ENCODE assay signal across 8 mouse cellular contexts in genomic region chr12:113132567-113132966, GRCm38 (mm10). TPM values are rescaled to one million over a fixed set of nuclear protein-coding genes. Genes with fewer than 3 reads are reported as not detected.
DNase-seq lines count a peak whose midpoint lies in the region; ATAC-seq and TF ChIP-seq lines count a peak whose summit lies in the region.
"Had no signal": no experiment of that assay in that cellular context is flagged by ENCODE, and none has a peak within 500 bp of the region (broad histone marks: within the 10 kb centered on the region; RNA-seq: fewer than 3 reads in every experiment).

No protein-coding gene starts in this region.

- H3K4me3 ChIP-seq in liver, postnatal 0 days (ENCODE audit: low read depth, low read length), result no peak overlapping the region
- H3K4me3 ChIP-seq in liver, embryonic 12.5 days, result no peak overlapping the region
- no peak overlapping the region for H3K4me3 ChIP-seq in intestine, embryonic 16.5 days (ENCODE audit: low read length)
- no peak overlapping the region for H3K4me3 ChIP-seq in stomach, embryonic 14.5 days (ENCODE audit: low read depth, low read length)
- H3K4me3 ChIP-seq: limb, embryonic 12.5 days had no signal

- TF ChIP-seq CTCF in liver, postnatal 0 days (IDR thresholded peaks at IDR 0.05; ENCODE audit: low read depth), result no peak

- H3K4me2 ChIP-seq in liver, postnatal 0 days (ENCODE audit: low read depth, low read length), result no peak overlapping the region
- H3K4me2 ChIP-seq in liver, embryonic 12.5 days, result no peak overlapping the region
- no peak overlapping the region for H3K4me2 ChIP-seq in intestine, embryonic 16.5 days (ENCODE audit: low read depth, low read length)
- no peak overlapping the region for H3K4me2 ChIP-seq in stomach, embryonic 14.5 days (replicated peaks; ENCODE audit: low read depth, low read length)
- H3K4me2 ChIP-seq: limb, embryonic 12.5 days had no signal

- DNase-seq in liver, postnatal 0 days, result no peak
- DNase-seq in heart, adult 11 months, result peak; percentile 100
- no peak for DNase-seq in left cerebral cortex, adult 8-10 months (ENCODE audit: low spot score in 2 of 2)
- DNase-seq in cerebellum, adult 9-10 months, result no peak

- 64% methylated on average over 2 of the region's 2 CpGs for WGBS in liver, postnatal 0 days (ENCODE audit: insufficient replicate concordance)
- 74% methylated on average over 2 of the region's 2 CpGs for WGBS in liver, embryonic 12.5 days (ENCODE audit: insufficient replicate concordance)
- 48% methylated on average over 2 of the region's 2 CpGs for WGBS in intestine, embryonic 16.5 days
- WGBS in stomach, embryonic 14.5 days, result 31% methylated on average over 2 of the region's 2 CpGs

- H3K9me3 ChIP-seq in liver, postnatal 0 days (ENCODE audit: low read length), result no peaks in the 10 kb centered on the region
- no peaks in the 10 kb centered on the region for H3K9me3 ChIP-seq in liver, embryonic 12.5 days (replicated peaks)
- H3K9me3 ChIP-seq in intestine, embryonic 16.5 days (ENCODE audit: control insufficient read depth, low read length), result no peaks in the 10 kb centered on the region
- no peaks in the 10 kb centered on the region for H3K9me3 ChIP-seq in stomach, embryonic 14.5 days (ENCODE audit: control insufficient read depth, low read depth, low read length)
- H3K9me3 ChIP-seq: limb, embryonic 12.5 days had no signal

- no peak for TF ChIP-seq EP300 in liver, postnatal 0 days (IDR thresholded peaks at IDR 0.05; ENCODE audit: low read depth)

- 0 out of 2 replicates have a peak, but pooled peaks have one; percentile 19 for ATAC-seq in liver, postnatal 0 days
- ATAC-seq in liver, embryonic 12.5 days, result no peak
- peak; percentile 79 for ATAC-seq in intestine, embryonic 16.5 days
- ATAC-seq in stomach, embryonic 14.5 days (ENCODE audit: insufficient number of reproducible peaks, insufficient read depth, low FRiP score, low read depth), result peak; percentile 50; the same call in 1 of the 2 replicates

- no peaks in the 10 kb centered on the region for H3K27me3 ChIP-seq in liver, postnatal 0 days (ENCODE audit: insufficient read depth, low read length)
- no peaks in the 10 kb centered on the region for H3K27me3 ChIP-seq in liver, embryonic 12.5 days (replicated peaks)
- no peaks in the 10 kb centered on the region for H3K27me3 ChIP-seq in intestine, embryonic 16.5 days (replicated peaks; ENCODE audit: control insufficient read depth, insufficient read depth, low read length)
- H3K27me3 ChIP-seq in stomach, embryonic 14.5 days (ENCODE audit: control insufficient read depth, insufficient read depth, low read length), result no peaks in the 10 kb centered on the region
- H3K27me3 ChIP-seq: limb, embryonic 12.5 days had no signal

- no peak overlapping the region for H3K27ac ChIP-seq in liver, postnatal 0 days (ENCODE audit: low read depth)
- no peak overlapping the region for H3K27ac ChIP-seq in liver, embryonic 12.5 days
- H3K27ac ChIP-seq in intestine, embryonic 16.5 days (ENCODE audit: low read length), result 0 out of 2 replicates have a peak overlapping the region, but pooled peaks have one; percentile 11
- H3K27ac ChIP-seq in stomach, embryonic 14.5 days (ENCODE audit: low read length), result no peak overlapping the region
- H3K27ac ChIP-seq: limb, embryonic 12.5 days had no signal

- no peak overlapping the region for H3K9ac ChIP-seq in liver, postnatal 0 days (replicated peaks)
- no peak overlapping the region for H3K9ac ChIP-seq in liver, embryonic 12.5 days
- H3K9ac ChIP-seq in intestine, embryonic 16.5 days (ENCODE audit: low read depth, low read length), result no peak overlapping the region
- no peak overlapping the region for H3K9ac ChIP-seq in stomach, embryonic 14.5 days (replicated peaks; ENCODE audit: low read depth, low read length)
- H3K9ac ChIP-seq: limb, embryonic 12.5 days had no signal

- H3K4me1 ChIP-seq in liver, postnatal 0 days (ENCODE audit: insufficient read depth), result no peaks in the 10 kb centered on the region
- H3K4me1 ChIP-seq in liver, embryonic 12.5 days, result peaks cover 7% of the 10 kb centered on the region; the same call in 1 of the 2 replicates
- peaks cover 15% of the 10 kb centered on the region for H3K4me1 ChIP-seq in intestine, embryonic 16.5 days (ENCODE audit: control insufficient read depth, insufficient read depth, low read length)
- no peaks in the 10 kb centered on the region for H3K4me1 ChIP-seq in stomach, embryonic 14.5 days (ENCODE audit: control insufficient read depth, insufficient read depth, low read length)
- H3K4me1 ChIP-seq: limb, embryonic 12.5 days had no signal

- H3K36me3 ChIP-seq in liver, postnatal 0 days (replicated peaks; ENCODE audit: insufficient read depth, low read length), result peaks cover 91% of the 10 kb centered on the region
- H3K36me3 ChIP-seq in liver, embryonic 12.5 days, result peaks cover 100% of the 10 kb centered on the region
- peaks cover 60% of the 10 kb centered on the region for H3K36me3 ChIP-seq in intestine, embryonic 16.5 days (ENCODE audit: control insufficient read depth, insufficient read depth, low read length)
- peaks cover 98% of the 10 kb centered on the region for H3K36me3 ChIP-seq in stomach, embryonic 14.5 days (ENCODE audit: control insufficient read depth, insufficient read depth, low read length)

RNA-seq across cellular contexts. Expression of gene Crip2, which starts 7.5 kb away (rescaled TPM):
- polyA plus RNA-seq in liver, postnatal 0 days (2015; fragmentation: Nextera tagmentation; extraction: Ambion mirVana), result 65.1 and 67.4 TPM in 2 replicates
- 52.1 and 53.5 TPM in 2 replicates for polyA plus RNA-seq in liver, embryonic 12.5 days (2016; fragmentation: Nextera tagmentation; extraction: Ambion mirVana)
- polyA plus RNA-seq in intestine, embryonic 16.5 days (2015; fragmentation: Nextera tagmentation; extraction: Ambion mirVana), result 124 and 130 TPM in 2 replicates
- polyA plus RNA-seq in stomach, embryonic 14.5 days (2014; fragmentation: Nextera tagmentation; extraction: Ambion mirVana), result 118 and 124 TPM in 2 replicates
- 100 to 1,000 TPM; 142 to 161 (median 148) TPM for total RNA-seq in left cerebral cortex, adult 8-10 months (2022)

RNA-seq across cellular contexts. Expression of gene Crip1, which starts 13.5 kb away (rescaled TPM):
- 174 and 181 TPM in 2 replicates for polyA plus RNA-seq in liver, postnatal 0 days (2015; fragmentation: Nextera tagmentation; extraction: Ambion mirVana)
- polyA plus RNA-seq in liver, embryonic 12.5 days (2016; fragmentation: Nextera tagmentation; extraction: Ambion mirVana), result 96.9 and 99.8 TPM in 2 replicates
- polyA plus RNA-seq in intestine, embryonic 16.5 days (2015; fragmentation: Nextera tagmentation; extraction: Ambion mirVana), result 489 and 523 TPM in 2 replicates
- polyA plus RNA-seq in stomach, embryonic 14.5 days (2014; fragmentation: Nextera tagmentation; extraction: Ambion mirVana), result 233 and 261 TPM in 2 replicates
- total RNA-seq in left cerebral cortex, adult 8-10 months (2022), result 10 to 100 TPM; 12.4 to 18.7 (median 16.3) TPM

RNA-seq across cellular contexts. Expression of gene Tedc1, which starts 23.7 kb away (rescaled TPM):
- polyA plus RNA-seq in liver, postnatal 0 days (2015; fragmentation: Nextera tagmentation; extraction: Ambion mirVana), result 3.9 and 4.6 TPM in 2 replicates
- 18.3 and 18.5 TPM in 2 replicates for polyA plus RNA-seq in liver, embryonic 12.5 days (2016; fragmentation: Nextera tagmentation; extraction: Ambion mirVana)
- polyA plus RNA-seq in intestine, embryonic 16.5 days (2015; fragmentation: Nextera tagmentation; extraction: Ambion mirVana), result 21.4 and 22.7 TPM in 2 replicates
- polyA plus RNA-seq in stomach, embryonic 14.5 days (2014; fragmentation: Nextera tagmentation; extraction: Ambion mirVana), result 29.2 and 34.7 TPM in 2 replicates
- 1 to 10 TPM; 1.0 to 2.1 (median 1.6) TPM for total RNA-seq in left cerebral cortex, adult 8-10 months (2022)

RNA-seq across cellular contexts. Expression of gene Mta1, which starts 34.5 kb away (rescaled TPM):
- 3.6 and 3.9 TPM in 2 replicates for polyA plus RNA-seq in liver, postnatal 0 days (2015; fragmentation: Nextera tagmentation; extraction: Ambion mirVana)
- polyA plus RNA-seq in liver, embryonic 12.5 days (2016; fragmentation: Nextera tagmentation; extraction: Ambion mirVana), result 7.2 and 7.7 TPM in 2 replicates
- 8.0 TPM in 2 replicates for polyA plus RNA-seq in intestine, embryonic 16.5 days (2015; fragmentation: Nextera tagmentation; extraction: Ambion mirVana)
- 18.7 and 21.8 TPM in 2 replicates for polyA plus RNA-seq in stomach, embryonic 14.5 days (2014; fragmentation: Nextera tagmentation; extraction: Ambion mirVana)
- 10 to 100 TPM; 70.5 to 74.5 (median 71.6) TPM for total RNA-seq in left cerebral cortex, adult 8-10 months (2022)

RNA-seq across cellular contexts. Expression of gene Tmem121, which starts 53.2 kb away (rescaled TPM):
- polyA plus RNA-seq in liver, postnatal 0 days (2015; fragmentation: Nextera tagmentation; extraction: Ambion mirVana), result 0.20 and 0.21 TPM in 2 replicates
- polyA plus RNA-seq in liver, embryonic 12.5 days (2016; fragmentation: Nextera tagmentation; extraction: Ambion mirVana), result 1.0 and 1.2 TPM in 2 replicates
- 5.6 and 5.8 TPM in 2 replicates for polyA plus RNA-seq in intestine, embryonic 16.5 days (2015; fragmentation: Nextera tagmentation; extraction: Ambion mirVana)
- polyA plus RNA-seq in stomach, embryonic 14.5 days (2014; fragmentation: Nextera tagmentation; extraction: Ambion mirVana), result 6.3 and 7.2 TPM in 2 replicates
- total RNA-seq in left cerebral cortex, adult 8-10 months (2022), result 10 to 100 TPM; 21.4 to 23.8 (median 23.1) TPM
